Mouse (Mus musculus) layer of hippocampus, adult 11-12 months (tissue): ENCODE results near the gene Olfr433.
"Not testable (repeated sequence)": the region's sequence is repeated elsewhere in the genome, so short reads cannot be mapped to it uniquely, and the experiment has no call there.

Experiments used
- DNase-seq: peaks from one replicate; pipeline ENCODE4 v3.0.0; 2022; ENCODE audit warnings: low spot score

Gene Olfr433

GRCm38 (mm10) chr1:174040523-174041177 lies at the start of gene Olfr433:
Gene Olfr433, plus strand, starts transcription at chr1:174040705.
- peak; percentile 30 for DNase-seq

DNA sequence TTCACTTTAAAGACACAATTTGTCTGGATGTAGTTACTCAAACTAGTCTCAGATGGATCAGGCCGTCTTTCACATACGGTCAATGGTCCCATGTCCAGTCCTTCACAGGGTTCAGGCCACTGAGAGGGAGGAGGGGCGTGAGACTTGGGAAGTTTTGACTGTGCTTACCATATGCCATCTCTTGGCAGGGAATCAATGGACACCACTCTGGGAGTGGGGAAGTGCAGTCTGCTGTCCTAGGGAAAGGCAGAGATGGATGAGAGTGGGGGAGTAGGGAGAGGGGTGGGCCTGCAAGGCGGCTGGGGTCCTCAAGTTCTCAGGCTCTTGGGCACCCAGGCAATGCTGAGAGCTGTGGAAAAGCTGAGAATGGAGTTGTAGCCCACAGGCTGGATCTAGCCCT lies 45.5 kb upstream of the Olfr433 start:
- DNase-seq: no peak

DNA sequence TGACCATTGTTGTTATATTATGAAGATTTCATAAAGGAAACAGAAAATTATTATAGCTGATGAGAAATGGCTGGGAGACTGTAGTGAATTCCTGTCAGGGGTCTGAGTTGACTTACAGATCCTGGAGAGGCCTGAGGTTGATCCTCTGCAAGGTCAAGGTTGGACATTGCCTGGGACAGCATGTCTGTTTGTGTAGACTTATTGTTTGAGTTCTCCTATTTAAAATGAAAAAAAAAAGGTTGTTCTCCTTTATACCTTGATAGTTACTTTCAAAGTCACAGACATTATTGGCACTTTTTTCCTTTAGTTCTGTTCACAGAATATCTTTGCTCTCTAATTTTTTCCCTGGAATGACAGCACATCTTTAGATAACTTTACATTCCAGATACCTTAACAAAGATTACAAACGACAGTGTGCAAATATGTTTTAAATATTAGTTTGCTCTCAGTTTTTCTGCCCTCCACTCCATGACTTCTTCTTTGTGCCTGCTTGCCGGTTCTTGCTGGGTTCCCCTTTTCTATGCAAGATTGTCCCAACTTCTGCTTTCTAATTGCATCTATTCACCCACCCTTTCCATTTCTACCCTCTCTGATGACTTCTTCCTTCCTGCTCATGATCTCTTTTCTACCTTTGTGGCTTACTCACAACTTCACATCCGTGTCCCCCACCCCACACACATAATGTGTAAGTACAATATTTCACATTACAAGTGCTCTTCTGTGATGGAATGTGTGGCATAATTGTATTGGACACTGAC lies 36.0 kb upstream of the Olfr433 start:
- not testable (repeated sequence) for DNase-seq

DNA sequence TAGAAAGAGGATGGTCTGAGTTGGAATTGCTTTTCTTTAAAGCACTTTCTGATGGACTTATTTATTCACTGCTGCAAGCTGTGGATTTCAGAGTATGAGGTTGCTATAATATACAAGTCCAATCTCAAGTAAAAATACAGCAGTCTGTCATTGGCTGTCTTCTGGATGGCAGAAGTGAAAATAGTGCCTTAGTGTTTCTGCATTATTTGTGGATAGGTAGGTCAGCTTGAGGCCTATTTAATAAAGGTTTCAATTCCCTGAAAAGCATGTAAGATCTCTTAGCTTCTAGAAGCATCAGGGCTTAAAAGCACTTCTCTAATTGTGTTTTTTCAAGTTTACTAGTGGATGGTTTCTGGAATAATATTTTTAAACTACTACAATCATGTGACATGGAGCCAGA lies 33.5 kb upstream of the Olfr433 start:
- DNase-seq: not testable (repeated sequence)

- DNase-seq: no peak
Measured at GRCm38 (mm10) chr1:174031698-174032097, 8.8 kb upstream of the Olfr433 start, which contains the start of gene Ifi205. Gene Ifi205, minus strand, starts transcription at chr1:174031810.

GRCm38 (mm10) chr1:174035841-174036240 lies 4.7 kb upstream of the Olfr433 start:
- no peak for DNase-seq

GRCm38 (mm10) chr1:174038480-174038879 lies 2.0 kb upstream of the Olfr433 start:
- no peak for DNase-seq

DNA sequence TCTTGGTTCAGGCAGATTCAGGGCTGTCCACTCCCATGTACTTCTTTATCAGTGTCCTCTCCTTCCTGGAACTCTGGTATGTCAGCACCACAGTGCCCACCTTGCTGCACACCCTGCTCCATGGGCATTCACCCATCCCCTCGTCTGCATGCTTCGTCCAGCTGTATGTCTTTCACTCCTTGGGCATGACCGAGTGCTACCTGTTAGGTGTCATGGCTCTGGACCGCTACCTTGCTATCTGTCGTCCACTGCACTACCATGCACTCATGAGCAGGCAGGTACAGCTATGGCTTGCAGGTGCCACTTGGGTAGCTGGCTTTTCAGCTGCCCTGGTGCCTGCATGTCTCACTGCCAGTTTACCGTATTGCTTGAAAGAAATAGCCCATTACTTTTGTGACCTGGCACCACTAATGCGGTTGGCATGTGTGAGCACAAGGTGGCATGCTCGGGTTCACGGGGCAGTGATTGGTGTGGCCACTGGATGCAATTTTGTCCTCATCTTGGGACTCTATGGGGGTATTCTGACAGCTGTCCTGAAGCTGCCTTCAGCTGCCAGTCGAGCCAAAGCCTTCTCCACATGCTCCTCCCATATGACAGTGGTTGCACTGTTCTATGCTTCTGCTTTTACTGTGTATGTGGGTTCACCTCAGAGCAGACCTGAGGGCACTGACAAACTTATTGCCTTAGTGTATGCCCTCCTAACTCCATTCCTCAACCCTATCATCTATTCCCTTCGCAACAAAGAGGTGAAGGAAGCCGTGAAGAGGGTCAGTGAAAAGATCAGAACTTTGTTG lies 1.8 kb downstream of the Olfr433 start:
- not testable (repeated sequence) for DNase-seq

GRCm38 (mm10) chr1:174044431-174044830 lies 3.9 kb downstream of the Olfr433 start:
- no peak for DNase-seq

DNA sequence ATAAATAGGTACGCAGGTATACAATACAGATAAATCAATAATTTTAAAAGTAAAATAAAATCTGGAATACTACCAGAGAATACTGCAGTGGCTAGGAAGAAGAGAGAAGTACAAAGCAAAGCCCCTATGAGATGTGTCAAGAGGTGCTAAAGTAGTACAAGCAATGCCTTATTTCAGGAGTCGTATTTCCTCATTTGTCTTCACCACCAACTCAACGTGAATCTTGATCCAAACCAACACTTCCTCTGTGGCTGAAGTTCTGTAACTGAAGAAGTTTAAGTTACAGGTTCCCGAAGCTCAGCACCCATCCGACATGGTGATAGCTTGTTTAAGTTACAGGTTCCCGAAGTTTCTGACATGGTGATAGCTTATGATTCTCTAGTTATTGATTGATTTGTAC lies 7.7 kb downstream of the Olfr433 start:
- DNase-seq: not testable (repeated sequence)

DNA sequence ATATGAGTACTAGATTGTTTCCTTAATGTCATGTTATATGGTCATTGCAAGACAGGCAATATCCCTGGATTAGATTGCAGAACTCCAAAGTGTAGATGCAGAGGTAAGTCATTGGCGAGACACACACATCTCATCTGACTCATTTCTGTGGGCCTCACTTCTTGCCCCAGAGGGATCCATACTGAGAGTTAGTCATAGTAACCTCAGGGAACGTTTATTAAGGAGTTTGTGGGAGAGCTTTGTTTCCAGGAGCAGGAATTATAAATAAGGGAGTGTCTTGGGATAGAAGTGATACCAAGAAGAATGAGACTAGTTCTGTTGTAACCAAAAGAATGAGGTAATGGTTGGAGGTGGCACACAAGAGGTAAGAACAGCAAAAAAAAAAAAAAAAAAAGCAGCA lies 8.4 kb downstream of the Olfr433 start, which contains the start of gene Olfr432:
Gene Olfr432 (plus strand): TSS at position 313 of the 400 bp plus-strand sequence.
- DNase-seq: no peak

GRCm38 (mm10) chr1:174049357-174049756 lies 8.9 kb downstream of the Olfr433 start:
- not testable (repeated sequence) for DNase-seq

DNA sequence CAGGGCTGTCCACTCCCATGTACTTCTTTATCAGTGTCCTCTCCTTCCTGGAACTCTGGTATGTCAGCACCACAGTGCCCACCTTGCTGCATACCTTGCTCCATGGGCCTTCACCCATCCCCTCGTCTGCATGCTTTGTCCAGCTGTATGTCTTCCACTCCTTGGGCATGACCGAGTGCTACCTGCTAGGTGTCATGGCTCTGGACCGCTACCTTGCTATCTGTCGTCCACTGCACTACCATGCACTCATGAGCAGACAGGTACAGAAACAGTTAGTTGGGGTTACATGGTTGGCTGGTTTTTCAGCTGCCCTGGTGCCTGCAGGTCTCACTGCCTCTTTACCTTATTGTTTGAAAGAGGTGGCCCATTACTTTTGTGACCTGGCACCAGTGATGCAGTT lies 10.0 kb downstream of the Olfr433 start:
- DNase-seq: no peak

- DNase-seq: no peak
Measured at GRCm38 (mm10) chr1:174051515-174051914, 11.0 kb downstream of the Olfr433 start.

DNA sequence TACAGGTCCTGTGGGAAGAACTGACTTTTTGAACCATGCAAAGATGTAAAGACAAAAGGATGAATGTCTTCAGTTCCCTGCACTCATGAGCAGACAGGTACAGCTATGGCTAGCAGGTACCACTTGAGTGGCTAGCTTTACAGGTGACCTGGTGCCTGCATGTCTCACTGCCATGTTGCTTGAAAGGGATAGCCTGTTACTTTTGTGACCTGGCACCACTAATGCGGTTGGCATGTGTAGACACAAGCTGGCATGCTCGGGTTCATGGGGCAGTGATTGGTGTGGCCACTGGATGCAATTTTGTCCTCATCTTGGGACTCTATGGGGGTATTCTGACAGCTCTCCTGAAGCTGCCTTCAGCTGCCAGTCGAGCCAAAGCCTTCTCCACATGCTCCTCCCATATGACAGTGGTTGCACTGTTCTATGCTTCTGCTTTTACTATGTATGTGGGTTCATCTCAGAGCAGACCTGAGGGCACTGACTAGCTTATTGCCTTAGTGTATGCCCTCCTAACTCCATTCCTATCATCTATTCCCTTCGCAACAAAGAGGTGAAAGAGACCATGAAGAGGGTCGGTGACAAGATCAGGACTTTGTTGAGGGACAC lies 11.5 kb downstream of the Olfr433 start:
- no peak for DNase-seq

- DNase-seq: no peak
Measured at GRCm38 (mm10) chr1:174052981-174053380, 12.5 kb downstream of the Olfr433 start.

- no peak for DNase-seq
Measured at GRCm38 (mm10) chr1:174055248-174055647, 14.7 kb downstream of the Olfr433 start.

GRCm38 (mm10) chr1:174066305-174066704 lies 25.8 kb downstream of the Olfr433 start, which contains the start of gene Olfr430:
Gene Olfr430, plus strand, starts transcription at chr1:174066605.
- no peak for DNase-seq

DNA sequence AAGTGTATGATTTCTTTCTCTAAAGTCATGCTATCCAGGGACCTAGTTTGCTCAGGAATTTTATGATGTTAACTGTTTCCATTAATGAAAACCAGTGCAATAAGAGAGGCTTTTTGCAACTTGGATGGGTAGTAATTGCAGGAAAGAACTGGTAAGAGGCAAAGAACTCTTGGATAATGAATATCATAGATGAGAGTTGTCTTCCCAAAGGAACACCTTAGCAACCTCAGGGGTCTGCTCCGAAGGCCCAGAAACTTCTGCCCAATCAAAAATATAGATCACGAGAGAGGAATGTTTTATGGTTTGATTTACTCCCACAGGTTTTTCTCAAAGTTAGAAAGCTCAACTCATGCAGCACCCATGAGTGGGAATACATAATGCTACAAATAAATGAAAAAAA lies 43.5 kb downstream of the Olfr433 start, which contains the start of gene Olfr429:
Gene Olfr429 (plus strand): TSS at position 301 of the 400 bp plus-strand sequence.
- no peak for DNase-seq
